Comparison of ENCODE assay signal across 14 mouse cellular contexts in the genomic region with DNA sequence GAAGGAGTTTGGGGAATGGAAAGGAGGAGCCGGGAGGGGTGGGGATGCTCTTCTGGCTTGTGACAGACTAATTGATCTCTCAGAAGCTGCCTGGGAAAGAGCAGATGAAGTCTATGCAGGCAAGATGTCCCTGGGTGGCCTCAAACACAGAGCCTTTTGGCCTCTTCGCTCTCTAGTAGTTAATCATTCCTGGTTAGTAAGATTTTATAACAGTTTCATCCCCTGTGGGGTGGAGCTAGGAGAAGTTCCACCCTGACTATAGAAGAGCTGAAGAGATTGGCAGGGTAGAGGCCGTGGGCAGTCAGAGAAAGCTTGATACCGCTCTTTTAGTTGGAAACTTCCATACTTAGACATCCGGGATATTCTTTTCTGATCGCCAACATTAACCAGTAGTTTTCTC. TPM values are rescaled to one million over a fixed set of nuclear protein-coding genes. Genes with fewer than 3 reads are reported as not detected.
"Had no signal": no experiment of that assay in that cellular context is flagged by ENCODE, and none has a peak within 500 bp of the region (broad histone marks: within the 10 kb centered on the region; RNA-seq: fewer than 3 reads in every experiment).

No protein-coding gene starts in this region.

- H3K27ac ChIP-seq: hindbrain, embryonic 14.5 days; kidney, postnatal 0 days; layer of hippocampus, adult 2 months; liver, embryonic 13.5 days; lung, embryonic 15.5 days; midbrain, embryonic 13.5 days had no signal

- H3K27me3 ChIP-seq: liver, embryonic 13.5 days; lung, embryonic 15.5 days; midbrain, embryonic 13.5 days had no signal

- H3K9me3 ChIP-seq: liver, embryonic 13.5 days; lung, embryonic 15.5 days; midbrain, embryonic 13.5 days had no signal

- H3K36me3 ChIP-seq: liver, embryonic 13.5 days; lung, embryonic 15.5 days; midbrain, embryonic 13.5 days had no signal

- DNase-seq: left cerebral cortex, postnatal 4 days; liver, embryonic 13.5 days; liver, postnatal 0 days; right cerebral cortex, postnatal 14 days; thymus, postnatal 36 days had no signal

- H3K4me2 ChIP-seq: hindbrain, embryonic 14.5 days; liver, embryonic 13.5 days; lung, embryonic 15.5 days; midbrain, embryonic 13.5 days had no signal

- ATAC-seq: liver, postnatal 0 days; midbrain, embryonic 13.5 days had no signal

- H3K4me1 ChIP-seq: midbrain, embryonic 13.5 days had no signal

- H3K4me3 ChIP-seq: layer of hippocampus, adult 2 months; liver, embryonic 13.5 days; lung, embryonic 15.5 days; midbrain, embryonic 13.5 days had no signal

- H3K9ac ChIP-seq: hindbrain, embryonic 14.5 days; liver, embryonic 13.5 days; liver, postnatal 0 days; lung, embryonic 15.5 days; midbrain, embryonic 13.5 days had no signal

RNA-seq across cellular contexts. Expression of a gene that starts 15.8 kb away (rescaled TPM):
- total RNA-seq: left cerebral cortex, postnatal 4 days; megakaryocyte progenitor cell, adult 5-6 weeks; midbrain, postnatal 0 days had no signal
- polyA plus RNA-seq: neural tube, embryonic 14.5 days; spleen, adult 2 months had no signal
